Comparison of ENCODE assay signal across 21 mouse cellular contexts in the genomic region with DNA sequence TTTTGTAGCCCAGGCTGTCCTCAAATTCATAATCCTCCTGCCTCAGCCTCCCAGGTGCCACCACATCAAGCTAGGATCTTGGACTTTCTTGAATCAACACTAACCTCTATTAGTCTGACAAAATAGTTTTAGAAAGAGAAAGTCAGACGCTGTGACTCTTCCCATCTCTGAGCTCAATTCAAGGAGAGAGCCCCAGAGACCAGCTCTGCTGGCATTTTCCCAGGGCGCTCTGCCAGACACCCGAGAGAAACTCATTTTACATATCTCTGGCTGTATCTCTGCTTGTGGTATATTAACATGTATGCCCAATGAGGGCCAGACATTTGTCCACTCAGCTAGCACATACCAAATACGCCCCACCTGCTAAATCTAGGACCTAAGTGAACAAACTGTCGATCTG. TPM values are rescaled to one million over a fixed set of nuclear protein-coding genes. Genes with fewer than 3 reads are reported as not detected.
DNase-seq lines count a peak whose midpoint lies in the region; TF ChIP-seq lines count a peak whose summit lies in the region.
"Had no signal": no experiment of that assay in that cellular context is flagged by ENCODE, and none has a peak within 500 bp of the region (broad histone marks: within the 10 kb centered on the region; RNA-seq: fewer than 3 reads in every experiment).

No protein-coding gene starts in this region.

- H3K27ac ChIP-seq in layer of hippocampus, adult 2 months = 0 out of 2 replicates have a peak overlapping the region, but pooled peaks have one; percentile 11
- H3K27ac ChIP-seq: embryonic facial prominence, embryonic 10.5 days; embryonic facial prominence, embryonic 13.5 days; forebrain, embryonic 12.5 days; forebrain, embryonic 15.5 days; hindbrain, embryonic 12.5 days; hindbrain, embryonic 15.5 days had no signal

- DNase-seq in adrenal gland, postnatal 14 days = peak; percentile 47
- DNase-seq in adrenal gland, adult 18-20 months (ENCODE audit: low spot score in 2 of 2) = no peak
- DNase-seq in layer of hippocampus, adult 2 months (ENCODE audit: low spot score in 2 of 2) = no peak
- DNase-seq in layer of hippocampus, postnatal 25 days (ENCODE audit: extremely low spot score in 1 of 2, low spot score in 1 of 2) = no peak
- DNase-seq in NIH3T3 (ENCODE audit: low read depth) = peak; percentile 24
- DNase-seq in adrenal gland, postnatal 25 days = peak; percentile 48
- no peak for DNase-seq in frontal cortex, postnatal 10 days (ENCODE audit: low spot score in 2 of 2)
- DNase-seq: cerebellum, adult 11 months; cerebellum, adult 2 months; embryo, embryonic 11 days; gastrocnemius, postnatal 10 days; gastrocnemius, postnatal 36 days; kidney, adult 2 months had no signal

- H3K4me3 ChIP-seq in layer of hippocampus, adult 2 months = no peak overlapping the region
- H3K4me3 ChIP-seq: embryonic facial prominence, embryonic 10.5 days; embryonic facial prominence, embryonic 13.5 days; erythroblast, embryonic 14.5 days; forebrain, embryonic 12.5 days; forebrain, embryonic 15.5 days; hindbrain, embryonic 12.5 days; hindbrain, embryonic 15.5 days had no signal

- TF ChIP-seq CTCF in layer of hippocampus, adult 2 months (conservative IDR thresholded peaks at IDR 0.05) = no peak

RNA-seq across cellular contexts. Expression of gene Klhl3, which starts 35.0 kb away (rescaled TPM):
- total RNA-seq in adrenal gland, postnatal 14 days (2021) = 2.4 and 3.1 TPM in 2 replicates
- under 1 TPM; 0.61 to 0.86 TPM for total RNA-seq in adrenal gland, adult 18-20 months (2021)
- 10 to 100 TPM; 48.3 to 48.4 TPM for total RNA-seq in layer of hippocampus, adult 2 months (2021)
- 10 to 100 TPM; 45.2 to 47.4 TPM for total RNA-seq in layer of hippocampus, postnatal 25 days (2021)
- total RNA-seq in adrenal gland, postnatal 25 days (2021) = 1.5 and 3.2 TPM in 2 replicates
- total RNA-seq: MEL had no signal

RNA-seq across cellular contexts. Expression of gene Hnrnpa0, which starts 50.0 kb away (rescaled TPM):
- total RNA-seq in adrenal gland, postnatal 14 days (2021) = 121 and 133 TPM in 2 replicates
- total RNA-seq in adrenal gland, adult 18-20 months (2021) = 100 to 1,000 TPM in 1 of 2 experiments, 10 to 100 TPM in 1; 95.7 to 111 TPM
- total RNA-seq in layer of hippocampus, adult 2 months (2021) = 100 to 1,000 TPM; 120 to 122 TPM
- total RNA-seq in layer of hippocampus, postnatal 25 days (2021) = 100 to 1,000 TPM; 127 to 131 TPM
- 115 and 127 TPM in 2 replicates for total RNA-seq in adrenal gland, postnatal 25 days (2021)

Comparison
In these comparisons a context has a peak if more than half of its experiments do, and no peak if none do; other contexts are left out.
1. DNase-seq: peak in adrenal gland, postnatal 14 days (single experiment), NIH3T3 (single experiment) and adrenal gland, postnatal 25 days (single experiment); none in adrenal gland, adult 18-20 months (0 of 2), layer of hippocampus, adult 2 months (0 of 2), layer of hippocampus, postnatal 25 days (0 of 2) and frontal cortex, postnatal 10 days (0 of 2).
2. RNA of gene Klhl3, which starts 35.0 kb away (total RNA-seq): 48.3 to 48.4 TPM in layer of hippocampus, adult 2 months and 45.2 to 47.4 TPM in layer of hippocampus, postnatal 25 days; 1.5 to 3.2 TPM in adrenal gland, postnatal 25 days, 2.4 to 3.1 TPM in adrenal gland, postnatal 14 days and 0.61 to 0.86 TPM in adrenal gland, adult 18-20 months; every median in the first group is over 10 times any median in the second.